ENCODE assay signal across 9 mouse cellular contexts in the genomic region with DNA sequence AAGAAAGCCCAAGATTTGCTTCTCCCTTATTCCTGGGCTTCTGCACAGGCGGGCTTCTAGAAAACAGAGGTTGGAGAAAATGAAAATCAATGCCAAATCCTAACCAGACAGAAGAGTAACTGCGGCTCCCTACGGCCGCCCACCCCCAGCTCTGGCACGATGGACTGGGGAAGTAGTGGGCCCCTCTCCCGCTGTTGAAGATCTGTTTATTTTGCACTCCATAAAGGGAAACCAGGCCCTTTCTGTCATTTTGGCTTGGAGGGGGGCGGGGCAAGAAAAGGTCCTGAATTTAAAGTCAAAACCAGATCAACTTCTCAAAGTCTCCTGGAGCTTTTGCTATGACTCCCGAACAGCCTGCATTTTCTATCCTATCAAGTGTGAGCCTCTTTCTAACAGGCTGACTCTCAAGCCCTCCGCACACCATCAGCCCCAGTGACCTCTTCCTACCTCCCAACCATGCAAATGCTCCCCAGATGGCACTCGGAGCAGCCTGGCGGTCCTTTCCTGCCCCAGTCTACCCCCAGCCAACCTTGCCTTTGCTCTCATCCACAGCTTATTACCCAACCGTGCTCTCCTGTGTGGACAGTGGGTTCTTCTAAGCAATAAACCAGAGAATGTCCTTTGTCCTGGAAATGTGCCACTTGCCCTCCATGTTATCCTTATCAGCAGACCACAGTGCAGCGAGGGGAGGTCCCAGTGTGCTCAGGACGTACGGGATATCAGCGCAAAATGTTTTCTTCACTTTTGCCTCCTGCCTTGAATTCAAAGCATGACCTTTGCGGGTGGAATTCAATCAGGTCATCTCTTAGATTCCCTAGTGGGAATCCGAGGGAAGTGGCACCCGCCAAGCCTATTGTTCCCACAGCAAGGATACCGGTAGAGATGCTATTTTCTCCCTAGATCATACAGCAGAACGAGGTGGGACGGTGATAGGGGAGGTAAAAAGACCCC. TPM values are rescaled to one million over a fixed set of nuclear protein-coding genes. Genes with fewer than 3 reads are reported as not detected.
DNase-seq lines count a peak whose midpoint lies in the region; ATAC-seq and TF ChIP-seq lines count a peak whose summit lies in the region.
"Had no signal": no experiment of that assay in that cellular context is flagged by ENCODE, and none has a peak within 500 bp of the region (broad histone marks: within the 10 kb centered on the region; RNA-seq: fewer than 3 reads in every experiment).

No protein-coding gene starts in this region.

- no peak overlapping the region for H3K9ac ChIP-seq in forebrain, embryonic 13.5 days
- no peak overlapping the region for H3K9ac ChIP-seq in limb, embryonic 14.5 days (ENCODE audit: low read depth, low read length, severe bottlenecking)
- no peak overlapping the region for H3K9ac ChIP-seq in forebrain, embryonic 14.5 days (ENCODE audit: low read length)

- no peak for TF ChIP-seq POLR2A in limb, embryonic 14.5 days (IDR thresholded peaks at IDR 0.05; ENCODE audit: borderline replicate concordance, extremely low read depth, insufficient read depth, insufficient read length)

- H3K27ac ChIP-seq in forebrain, embryonic 10.5 days: peak overlapping the region; percentile 58
- no peak overlapping the region for H3K27ac ChIP-seq in forebrain, embryonic 13.5 days
- H3K27ac ChIP-seq in limb, embryonic 14.5 days (replicated peaks; ENCODE audit: low read depth, low read length): no peak overlapping the region; the same call in 1 of the 2 replicates
- no peak overlapping the region for H3K27ac ChIP-seq in forebrain, embryonic 14.5 days (ENCODE audit: low read depth, low read length)

- WGBS in forebrain, embryonic 10.5 days: 64% methylated on average over 22 of the region's 22 CpGs
- WGBS in forebrain, embryonic 13.5 days: 83% methylated on average over 22 of the region's 22 CpGs
- 54% methylated on average over 22 of the region's 22 CpGs for WGBS in limb, embryonic 14.5 days
- WGBS in forebrain, embryonic 14.5 days: 80% methylated on average over 22 of the region's 22 CpGs

- no peak overlapping the region for H3K4me2 ChIP-seq in forebrain, embryonic 13.5 days
- H3K4me2 ChIP-seq in limb, embryonic 14.5 days (replicated peaks; ENCODE audit: low read depth, low read length, severe bottlenecking): peak overlapping the region; percentile 25
- H3K4me2 ChIP-seq in forebrain, embryonic 14.5 days (ENCODE audit: low read length): no peak overlapping the region

- no peak for DNase-seq in forebrain, embryonic 10.5 days (ENCODE audit: extremely low spot score, low spot score)
- peak; percentile 35 for DNase-seq in thymus, postnatal 4 days
- DNase-seq in thymus, postnatal 25 days: no peak
- no peak for DNase-seq in limb, embryonic 14.5 days (ENCODE audit: low spot score)
- no peak for DNase-seq in forebrain, embryonic 14.5 days (ENCODE audit: low spot score)
- no peak for DNase-seq in left cerebral cortex, postnatal 36 days (ENCODE audit: low spot score in 2 of 2)
- DNase-seq in adrenal gland, postnatal 25 days: no peak

- intact Hi-C loops in left cerebral cortex, postnatal 36 days (cut with DNase I): no loop called here

- no peaks in the 10 kb centered on the region for H3K9me3 ChIP-seq in forebrain, embryonic 10.5 days
- no peaks in the 10 kb centered on the region for H3K9me3 ChIP-seq in forebrain, embryonic 13.5 days (replicated peaks)
- no peaks in the 10 kb centered on the region for H3K9me3 ChIP-seq in limb, embryonic 14.5 days (ENCODE audit: control insufficient read depth, low read length)
- H3K9me3 ChIP-seq in forebrain, embryonic 14.5 days (replicated peaks; ENCODE audit: control insufficient read depth, low read length): no peaks in the 10 kb centered on the region

- H3K36me3 ChIP-seq in forebrain, embryonic 10.5 days (replicated peaks): no peaks in the 10 kb centered on the region
- no peaks in the 10 kb centered on the region for H3K36me3 ChIP-seq in forebrain, embryonic 13.5 days (ENCODE audit: poor library complexity, severe bottlenecking)
- H3K36me3 ChIP-seq in limb, embryonic 14.5 days (ENCODE audit: control insufficient read depth, insufficient read depth, low read length): peaks cover under 1% of the 10 kb centered on the region; the same call in 1 of the 2 replicates
- H3K36me3 ChIP-seq in forebrain, embryonic 14.5 days (ENCODE audit: control insufficient read depth, insufficient read depth, low read length): no peaks in the 10 kb centered on the region

- H3K4me1 ChIP-seq in forebrain, embryonic 10.5 days: peaks cover 40% of the 10 kb centered on the region
- H3K4me1 ChIP-seq in forebrain, embryonic 13.5 days: 0 out of 2 replicates have a peak, but pooled peaks cover 2% of the 10 kb centered on the region
- peaks cover 43% of the 10 kb centered on the region for H3K4me1 ChIP-seq in limb, embryonic 14.5 days (ENCODE audit: control insufficient read depth, insufficient read depth, low read length)
- no peaks in the 10 kb centered on the region for H3K4me1 ChIP-seq in forebrain, embryonic 14.5 days (ENCODE audit: control insufficient read depth, insufficient read depth, low read length)

- H3K4me3 ChIP-seq in forebrain, embryonic 10.5 days: no peak overlapping the region
- no peak overlapping the region for H3K4me3 ChIP-seq in forebrain, embryonic 13.5 days
- no peak overlapping the region for H3K4me3 ChIP-seq in limb, embryonic 14.5 days (replicated peaks; ENCODE audit: low read length)
- H3K4me3 ChIP-seq in forebrain, embryonic 14.5 days (ENCODE audit: low read depth, low read length): no peak overlapping the region
- H3K4me3 ChIP-seq: myocyte had no signal

- no peaks in the 10 kb centered on the region for H3K27me3 ChIP-seq in forebrain, embryonic 10.5 days (ENCODE audit: poor library complexity, severe bottlenecking)
- H3K27me3 ChIP-seq in forebrain, embryonic 13.5 days: no peaks in the 10 kb centered on the region
- no peaks in the 10 kb centered on the region for H3K27me3 ChIP-seq in limb, embryonic 14.5 days (ENCODE audit: control insufficient read depth, insufficient read depth, low read length)
- no peaks in the 10 kb centered on the region for H3K27me3 ChIP-seq in forebrain, embryonic 14.5 days (replicated peaks; ENCODE audit: control insufficient read depth, insufficient read depth, low read length)

- no peak for ATAC-seq in forebrain, embryonic 13.5 days
- ATAC-seq in limb, embryonic 14.5 days (ENCODE audit: low FRiP score, low read depth): no peak
- ATAC-seq in forebrain, embryonic 14.5 days: no peak

RNA-seq across cellular contexts. Expression of gene Fli1, which starts 23.3 kb away (rescaled TPM):
- polyA plus RNA-seq in forebrain, embryonic 10.5 days (2016; fragmentation: Nextera tagmentation; extraction: Ambion mirVana): 22.5 and 24.5 TPM in 2 replicates
- polyA plus RNA-seq in forebrain, embryonic 13.5 days (2015; fragmentation: Nextera tagmentation; extraction: Ambion mirVana): 7.0 TPM in 2 replicates
- polyA plus RNA-seq in limb, embryonic 14.5 days (2012; rRNA removed): 10.1 and 11.5 TPM in 2 replicates
- polyA plus RNA-seq in limb, embryonic 14.5 days (2014; fragmentation: Nextera tagmentation; extraction: Ambion mirVana): 22.2 and 25.7 TPM in 2 replicates
- polyA plus RNA-seq in forebrain, embryonic 14.5 days (2014; fragmentation: Nextera tagmentation; extraction: Ambion mirVana): 5.5 and 6.2 TPM in 2 replicates
- 1 to 10 TPM; 5.5 to 7.3 TPM for total RNA-seq in left cerebral cortex, postnatal 36 days (2021)
- 11.6 and 15.8 TPM in 2 replicates for total RNA-seq in adrenal gland, postnatal 25 days (2021)
- polyA plus RNA-seq: myocyte had no signal
